Mouse (Mus musculus) c-Kit-positive CD71-positive TER-119-negative erythroid progenitor cells, embryonic 14.5 days (primary cell): ENCODE data around the gene Fam169a.
"Not testable (repeated sequence)": the region's sequence is repeated elsewhere in the genome, so short reads cannot be mapped to it uniquely, and the experiment has no call there.

ENCODE experiments used
- DNase-seq: peaks from one replicate; pipeline ENCODE4 v3.0.0-alpha.2; 2013; ENCODE audit warnings: low read depth

The Fam169a gene

GRCm38 (mm10) chr13:97080201-97080600 is 13.1 kb downstream of the Fam169a start:
- no peak for DNase-seq

GRCm38 (mm10) chr13:97080615-97081014 is 13.5 kb downstream of the Fam169a start:
- no peak for DNase-seq

GRCm38 (mm10) chr13:97082432-97082831 is 15.3 kb downstream of the Fam169a start:
- DNase-seq: no peak

GRCm38 (mm10) chr13:97086316-97086715 is 19.2 kb downstream of the Fam169a start:
- no peak for DNase-seq

GRCm38 (mm10) chr13:97087421-97087820 is 20.3 kb downstream of the Fam169a start:
- DNase-seq: no peak

- no peak for DNase-seq
These were observed 21.1 kb downstream of the Fam169a start for GRCm38 (mm10) chr13:97088183-97088582.

- DNase-seq: no peak
These were observed 28.6 kb downstream of the Fam169a start for GRCm38 (mm10) chr13:97095726-97096125.

- DNase-seq: peak; percentile 37
These were observed 32.2 kb downstream of the Fam169a start, which contains the start of gene Gm6169 for GRCm38 (mm10) chr13:97099187-97099852. Gene Gm6169, minus strand, starts transcription at chr13:97099237.

GRCm38 (mm10) chr13:97104996-97105395 is 37.9 kb downstream of the Fam169a start:
- no peak for DNase-seq

GRCm38 (mm10) chr13:97107721-97108120 is 40.6 kb downstream of the Fam169a start:
- not testable (repeated sequence) for DNase-seq

- DNase-seq: no peak
These were observed 42.0 kb downstream of the Fam169a start for GRCm38 (mm10) chr13:97109046-97109445.

GRCm38 (mm10) chr13:97121341-97121740 is 54.3 kb downstream of the Fam169a start:
- DNase-seq: no peak

GRCm38 (mm10) chr13:97129654-97130053 is 62.6 kb downstream of the Fam169a start:
- not testable (repeated sequence) for DNase-seq

- not testable (repeated sequence) for DNase-seq
These were observed 63.3 kb downstream of the Fam169a start for GRCm38 (mm10) chr13:97130413-97130812.

GRCm38 (mm10) chr13:97137466-97138400 is 70.6 kb downstream of the Fam169a start, which contains the start of the genes Gfm2 and Nsa2:
Gene Gfm2, plus strand, starts transcription at chr13:97137937.
Gene Nsa2, minus strand, starts transcription at chr13:97137937.
- peak; percentile 94 for DNase-seq

- not testable (repeated sequence) for DNase-seq
These were observed 71.4 kb downstream of the Fam169a start for GRCm38 (mm10) chr13:97138404-97138931.

GRCm38 (mm10) chr13:97142321-97142720 is 75.2 kb downstream of the Fam169a start:
- DNase-seq: no peak

GRCm38 (mm10) chr13:97145834-97146233 is 78.7 kb downstream of the Fam169a start:
- DNase-seq: peak; percentile 52

GRCm38 (mm10) chr13:97175520-97176264 is 108.6 kb downstream of the Fam169a start:
- no peak for DNase-seq

- no peak for DNase-seq
These were observed 109.6 kb downstream of the Fam169a start for GRCm38 (mm10) chr13:97176731-97177130.

GRCm38 (mm10) chr13:97178943-97179342 is 111.9 kb downstream of the Fam169a start:
- no peak for DNase-seq
